Mouse (Mus musculus) frontal cortex, adult (tissue): ENCODE data around the gene Scaf11.
A peak's percentile ranks its signal among the peaks of the same experiment; 100 is the strongest.
"Not testable (repeated sequence)": the region's sequence is repeated elsewhere in the genome, so short reads cannot be mapped to it uniquely, and the experiment has no call there.

Experiments
- ATAC-seq: cut with Nextera tagmentation; 2 replicates; pipeline ENCODE4 v1.9.2; 2017; ENCODE audit warnings: mild to moderate bottlenecking, moderate library complexity, mixed read lengths; ENCODE audit not compliant: low TSS enrichment

The Scaf11 gene

GRCm38 (mm10) chr15:96465076-96465475 is 4.4 kb upstream of the Scaf11 start:
- ATAC-seq: no peak

- ATAC-seq: no peak
Measured at GRCm38 (mm10) chr15:96463821-96464220, 3.2 kb upstream of the Scaf11 start.

GRCm38 (mm10) chr15:96462611-96463010 is 2.0 kb upstream of the Scaf11 start:
- ATAC-seq: no peak

GRCm38 (mm10) chr15:96461541-96462512 is 1.2 kb upstream of the Scaf11 start:
- ATAC-seq: peak; percentile 62

GRCm38 (mm10) chr15:96460451-96460729 is 253 bp downstream of the Scaf11 start:
- ATAC-seq: no peak

GRCm38 (mm10) chr15:96459741-96460450 is 747 bp downstream of the Scaf11 start:
- peak; percentile 7; the same call in 1 of the 2 replicates for ATAC-seq

GRCm38 (mm10) chr15:96458273-96458672 is 2.4 kb downstream of the Scaf11 start:
- no peak for ATAC-seq

GRCm38 (mm10) chr15:96457338-96457664 is 3.3 kb downstream of the Scaf11 start:
- no peak for ATAC-seq

GRCm38 (mm10) chr15:96456651-96457337 is 3.8 kb downstream of the Scaf11 start:
- no peak for ATAC-seq

- no peak for ATAC-seq
Measured at GRCm38 (mm10) chr15:96455595-96456214, 4.9 kb downstream of the Scaf11 start.

- no peak for ATAC-seq
Measured at GRCm38 (mm10) chr15:96453346-96453745, 7.3 kb downstream of the Scaf11 start.

GRCm38 (mm10) chr15:96448656-96449299 is 11.9 kb downstream of the Scaf11 start:
- peak; percentile 55; the same call in 1 of the 2 replicates for ATAC-seq

- ATAC-seq: no peak
Measured at GRCm38 (mm10) chr15:96446785-96447184, 13.9 kb downstream of the Scaf11 start.

GRCm38 (mm10) chr15:96441480-96441879 is 19.2 kb downstream of the Scaf11 start:
- not testable (repeated sequence) for ATAC-seq

- ATAC-seq: no peak
Measured at GRCm38 (mm10) chr15:96434202-96434601, 26.4 kb downstream of the Scaf11 start.

GRCm38 (mm10) chr15:96419920-96420319 is 40.7 kb downstream of the Scaf11 start:
- no peak for ATAC-seq

- ATAC-seq: no peak
Measured at GRCm38 (mm10) chr15:96418161-96418560, 42.5 kb downstream of the Scaf11 start.

- peak; percentile 84; the same call in 1 of the 2 replicates for ATAC-seq
Measured at GRCm38 (mm10) chr15:96408717-96409121, 51.9 kb downstream of the Scaf11 start.

GRCm38 (mm10) chr15:96407151-96407550 is 53.5 kb downstream of the Scaf11 start:
- no peak for ATAC-seq

- no peak for ATAC-seq
Measured at GRCm38 (mm10) chr15:96406253-96406652, 54.4 kb downstream of the Scaf11 start.

GRCm38 (mm10) chr15:96405548-96405947 is 55.1 kb downstream of the Scaf11 start:
- ATAC-seq: peak; percentile 89
